Mouse (Mus musculus): ENCODE results near the gene Plxnc1. TPM values are rescaled to one million over a fixed set of nuclear protein-coding genes. Genes with fewer than 3 reads are reported as not detected.

Gene Plxnc1
- total RNA-seq, 2 experiments from 2014 or later: 0.61 to 0.75 TPM

DNA sequence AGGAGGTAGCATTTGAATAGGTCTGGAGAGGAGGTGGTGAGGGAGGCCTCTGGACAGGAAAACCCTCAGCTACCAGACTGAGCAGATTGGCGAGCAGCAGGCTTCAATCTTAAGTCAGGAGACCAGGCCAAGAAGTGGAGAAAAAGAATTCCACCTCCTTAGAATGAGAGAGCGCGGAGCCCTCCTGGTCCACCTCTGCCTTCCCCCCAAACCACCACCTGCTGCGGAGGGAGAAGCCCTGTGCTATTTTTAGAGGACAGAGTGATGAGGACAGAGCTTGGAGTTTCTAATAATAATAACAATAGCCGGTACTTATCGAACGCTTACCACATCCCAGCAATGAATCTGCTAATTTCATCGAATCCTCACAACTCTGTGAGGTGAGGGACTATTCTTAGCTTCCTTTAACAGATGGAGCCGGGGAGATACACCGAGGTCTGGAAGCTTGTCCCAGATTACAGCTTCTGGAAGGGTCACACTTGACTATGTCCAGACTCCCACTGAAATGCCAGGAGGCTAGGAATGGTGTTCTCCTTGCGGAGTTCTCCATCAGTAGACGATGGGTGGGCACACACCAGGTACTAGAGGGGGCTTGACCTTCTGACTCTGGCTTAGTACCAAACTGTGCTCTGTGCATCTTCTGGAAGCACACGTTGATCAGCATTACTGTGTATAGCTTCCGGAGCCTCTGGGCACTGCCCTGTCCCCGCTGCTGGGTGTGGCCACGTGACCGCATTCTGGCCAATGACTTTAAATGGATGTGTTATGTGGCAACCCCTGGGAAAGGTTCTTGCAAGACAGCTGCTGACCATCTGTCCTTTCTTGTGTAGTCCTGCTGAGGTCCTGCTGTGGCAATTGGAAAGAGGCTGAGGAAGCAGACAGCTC lies 125.6 kb downstream of the Plxnc1 start:
- no peak for DNase-seq

DNA sequence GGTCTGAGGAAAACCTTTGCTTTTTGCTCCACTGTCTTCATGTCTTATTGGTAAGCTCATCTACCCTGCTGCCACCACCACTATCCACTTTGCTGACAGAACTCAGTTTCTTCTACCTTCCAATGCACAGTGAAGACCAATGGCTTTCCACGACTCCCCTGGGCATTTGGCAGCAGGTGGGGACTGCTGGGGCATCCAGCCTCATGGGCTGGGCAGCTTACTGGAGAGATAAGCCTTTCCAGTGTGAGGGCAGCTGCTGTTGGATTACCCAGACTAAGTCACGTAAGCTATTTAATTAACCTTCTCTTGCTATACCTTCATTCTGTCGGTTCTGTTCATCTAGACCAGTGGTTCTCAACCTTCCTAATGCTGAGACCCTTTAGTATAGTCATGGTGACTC lies 126.5 kb downstream of the Plxnc1 start:
- DNase-seq: no peak

DNA sequence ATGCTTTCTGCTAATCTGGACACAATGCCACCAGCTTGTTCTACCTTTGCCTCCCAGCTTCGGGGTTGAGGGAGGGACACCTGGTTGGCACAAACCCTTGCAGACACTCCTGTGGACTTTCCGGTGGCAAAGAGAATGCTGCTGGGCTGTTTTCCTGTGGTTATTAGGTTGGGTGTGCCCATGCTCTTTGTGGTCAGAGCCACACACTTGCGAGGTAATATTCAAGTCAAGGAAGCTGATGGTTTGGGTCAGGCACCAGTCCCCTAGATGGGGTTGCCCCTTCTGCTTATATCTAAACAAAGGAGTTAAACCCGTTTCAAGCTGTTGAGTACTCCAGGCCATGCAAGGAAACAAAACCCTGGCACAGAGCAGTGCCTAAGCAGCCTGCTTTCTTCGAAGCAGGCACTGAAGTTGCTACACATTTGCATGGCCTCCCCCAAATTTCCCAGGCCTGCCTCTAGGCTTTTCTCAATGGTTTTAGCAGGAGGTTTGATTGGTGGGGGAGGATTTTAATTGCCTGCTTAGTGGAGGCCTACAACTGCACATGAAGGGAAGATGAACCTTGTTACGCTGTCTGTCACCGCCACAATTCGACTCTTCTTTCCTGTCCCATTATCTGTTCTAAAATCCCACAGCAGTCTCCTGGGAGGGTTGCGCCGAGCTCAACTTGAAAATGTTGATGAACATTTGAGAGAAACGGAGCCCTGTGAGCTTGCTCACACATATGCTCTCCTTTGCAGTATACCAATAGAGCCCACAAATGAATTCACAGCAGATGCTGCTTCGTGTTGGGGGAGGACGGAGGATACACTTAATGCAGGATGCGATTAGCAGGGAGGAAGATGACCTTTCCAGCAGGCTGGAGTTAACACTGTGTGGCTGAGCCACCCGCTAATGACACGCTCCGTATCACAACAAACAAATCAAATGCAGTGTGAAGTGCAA lies 132.5 kb downstream of the Plxnc1 start:
- DNase-seq: no peak

DNA sequence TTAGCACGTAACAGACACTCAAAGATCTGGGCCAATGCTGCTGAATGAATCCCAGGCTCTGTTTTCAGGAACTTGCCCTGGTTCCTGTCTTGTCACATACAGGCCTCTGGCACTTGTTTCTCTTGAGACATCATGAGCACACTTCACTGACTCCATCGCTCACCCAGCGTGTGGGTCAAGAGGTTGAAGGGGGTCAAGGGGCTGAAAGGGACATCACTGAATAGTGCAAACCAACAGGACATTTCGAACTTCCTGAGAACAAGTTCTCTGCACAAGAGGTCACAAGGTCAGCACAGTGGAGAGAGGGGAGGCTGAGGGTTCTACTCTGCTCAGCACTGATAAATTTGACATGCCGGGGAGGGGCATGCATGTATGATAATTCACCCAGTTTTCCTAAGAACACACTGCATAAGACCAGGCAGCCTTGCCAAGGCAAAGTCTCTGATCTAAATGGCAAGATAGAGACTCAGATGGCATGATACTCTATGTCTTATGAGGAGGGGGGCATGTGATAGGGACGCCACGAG lies 134.6 kb downstream of the Plxnc1 start:
- no peak for DNase-seq

DNA sequence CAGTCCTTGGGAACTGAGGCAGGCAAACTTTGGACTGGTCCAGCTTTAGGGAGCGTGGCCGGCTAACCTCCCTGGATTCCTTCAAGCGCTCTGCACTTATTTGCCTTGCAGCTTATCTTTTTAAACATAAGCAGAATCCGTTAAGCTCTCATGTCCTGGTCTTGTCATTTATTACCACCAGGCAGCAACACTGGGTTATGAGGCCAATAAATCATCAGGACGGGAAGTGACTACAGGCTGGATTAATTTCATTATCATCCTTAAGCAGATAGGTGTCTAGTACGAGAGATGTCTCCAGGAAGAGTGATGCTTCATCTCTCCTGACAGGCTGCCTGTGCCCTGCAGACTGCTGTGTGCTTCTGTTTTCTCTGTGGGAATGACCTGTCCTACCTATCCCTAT lies 136.4 kb downstream of the Plxnc1 start:
- no peak for DNase-seq

DNA sequence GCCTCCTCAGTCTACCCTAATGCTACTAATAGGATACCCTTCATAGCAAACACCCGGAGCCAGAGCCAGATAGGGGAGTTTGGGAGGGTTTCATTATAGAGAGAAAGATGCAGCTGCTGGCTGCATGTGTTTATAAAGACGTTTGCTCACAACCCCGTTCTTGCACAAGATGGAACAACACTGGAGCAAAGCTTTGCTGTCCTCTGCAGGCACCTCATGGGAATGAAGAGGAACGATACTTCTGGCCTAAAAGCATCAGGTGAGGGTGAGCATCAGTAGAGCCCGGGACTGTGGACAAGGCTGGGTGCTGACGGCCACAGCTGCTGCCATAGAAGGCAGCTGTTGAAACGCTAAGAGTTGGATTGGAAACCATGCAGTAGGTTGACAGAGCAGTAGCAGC lies 137.3 kb downstream of the Plxnc1 start:
- no peak for DNase-seq

DNA sequence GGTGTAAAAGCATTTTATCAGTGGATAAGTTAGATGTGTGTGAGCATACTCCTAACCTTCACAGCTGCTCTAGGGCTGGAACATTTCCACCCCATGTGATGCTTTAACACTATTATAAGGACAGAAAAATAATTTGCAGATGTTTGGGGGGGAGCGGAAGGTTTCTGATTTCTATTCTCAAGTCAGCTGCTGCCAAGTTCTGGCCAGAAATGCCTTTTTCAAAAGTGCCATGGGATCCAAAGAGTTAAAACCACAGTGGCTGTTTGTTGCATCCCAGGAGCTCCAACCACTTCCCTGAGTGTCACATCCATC lies 139.8 kb downstream of the Plxnc1 start:
- no peak for DNase-seq

DNA sequence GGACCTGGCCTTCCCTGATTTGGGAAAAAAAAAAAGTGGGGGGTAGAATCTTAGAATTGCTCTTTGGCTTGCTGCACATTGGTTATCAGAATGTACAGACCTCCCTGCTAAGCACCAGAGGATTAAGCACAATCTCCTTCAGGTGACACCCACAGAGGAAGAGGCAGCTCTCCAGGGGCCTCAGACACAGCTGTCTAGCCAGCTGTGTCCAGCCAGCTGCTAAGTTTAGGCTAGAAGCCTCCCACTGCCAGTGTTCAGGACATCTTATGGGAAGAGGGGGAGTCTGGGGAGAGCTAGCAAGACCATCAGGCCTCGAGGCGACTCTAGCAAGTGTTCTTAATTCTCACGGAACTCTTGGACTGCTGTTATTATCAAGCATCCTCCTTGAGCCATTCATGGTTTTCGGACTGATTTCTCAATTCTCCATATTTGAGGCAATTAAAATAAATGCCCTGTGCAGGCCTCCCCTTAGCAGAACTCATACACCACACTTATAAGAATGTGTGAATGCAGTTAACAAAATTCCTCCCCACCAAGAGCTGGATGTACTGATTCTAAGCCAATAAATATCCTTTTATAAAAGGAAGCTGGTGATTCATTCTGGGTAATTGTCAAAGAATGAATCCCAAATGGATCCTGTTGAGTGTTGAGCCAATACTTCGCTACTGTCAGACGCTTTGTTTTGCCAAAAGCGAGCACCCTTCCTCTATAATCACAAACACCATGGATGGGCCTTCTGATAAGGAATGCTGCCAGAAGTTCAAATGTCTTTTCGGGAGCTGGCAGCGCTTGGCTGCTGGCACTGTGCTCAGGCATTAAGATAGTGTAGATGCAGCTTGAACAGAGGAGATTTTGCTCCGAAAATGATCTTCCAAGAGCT lies 140.4 kb downstream of the Plxnc1 start:
- peak; percentile 17 for DNase-seq

DNA sequence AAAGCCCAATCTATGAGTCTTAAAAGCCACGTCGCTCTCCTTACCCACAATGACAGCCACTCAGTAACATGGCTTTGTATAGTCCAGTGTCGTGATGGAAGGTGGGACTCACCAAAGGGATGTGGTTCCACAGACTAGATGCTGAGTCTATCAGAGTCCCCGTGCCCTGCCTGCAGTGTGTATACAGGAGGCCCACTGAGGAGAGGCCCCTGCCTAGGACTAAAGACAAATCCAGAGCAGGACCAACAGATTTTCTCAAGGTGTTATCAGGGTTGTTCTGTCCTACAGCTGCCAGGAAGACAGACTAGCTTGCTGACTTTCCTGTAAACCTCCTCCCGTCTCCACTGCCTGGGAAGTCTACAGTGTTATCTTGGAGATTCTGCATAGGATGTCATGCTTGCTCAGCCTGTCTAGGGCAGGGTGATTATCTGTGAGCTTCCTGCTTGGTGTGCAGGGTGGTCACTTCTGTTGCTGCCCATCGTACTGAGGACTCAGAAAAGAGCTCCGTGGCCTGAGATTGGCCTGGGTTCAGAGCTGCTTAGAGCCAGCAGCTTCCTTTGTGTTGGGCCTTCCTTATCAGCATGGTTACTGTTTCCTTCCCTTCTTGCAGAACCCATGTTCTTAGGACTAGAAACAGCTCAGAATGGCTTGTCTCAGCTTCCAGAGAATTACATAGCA lies 143.8 kb downstream of the Plxnc1 start:
- DNase-seq: no peak

DNA sequence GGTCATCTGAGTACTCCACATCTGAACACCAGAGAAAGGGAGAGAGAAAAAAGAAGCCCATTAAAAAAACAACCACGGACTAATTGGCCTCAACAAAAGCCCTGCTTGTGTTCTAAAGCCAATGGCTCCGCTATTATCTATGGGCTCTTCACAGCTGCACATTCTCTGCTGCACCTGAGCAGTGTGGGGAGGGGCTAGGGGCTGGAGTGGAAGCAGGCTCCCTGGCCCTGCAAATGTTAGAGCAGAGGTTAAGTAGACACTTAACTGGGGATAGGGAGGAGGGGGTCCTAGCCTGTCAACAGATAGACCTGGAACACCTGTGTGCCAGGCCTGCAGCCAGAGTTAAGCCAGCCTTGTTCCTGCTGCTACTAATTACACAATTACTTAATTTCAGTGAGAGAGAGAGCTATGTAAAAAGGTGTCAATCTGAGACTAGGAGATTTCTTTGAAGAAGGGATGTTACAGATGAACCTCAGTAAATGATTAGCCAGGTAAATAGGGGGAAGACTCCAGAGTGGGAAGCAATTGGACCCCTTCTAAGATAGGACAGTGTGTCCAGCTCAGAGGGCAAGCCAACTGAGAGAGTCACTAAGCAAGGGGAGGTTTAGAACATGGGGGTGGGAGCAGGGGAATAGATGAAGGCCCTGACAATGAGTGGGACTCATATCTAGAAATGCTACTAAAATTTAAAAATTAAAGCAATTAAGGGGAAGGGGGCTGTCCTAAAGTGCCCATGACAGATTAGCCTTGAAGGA lies 145.0 kb downstream of the Plxnc1 start:
- no peak for DNase-seq

DNA sequence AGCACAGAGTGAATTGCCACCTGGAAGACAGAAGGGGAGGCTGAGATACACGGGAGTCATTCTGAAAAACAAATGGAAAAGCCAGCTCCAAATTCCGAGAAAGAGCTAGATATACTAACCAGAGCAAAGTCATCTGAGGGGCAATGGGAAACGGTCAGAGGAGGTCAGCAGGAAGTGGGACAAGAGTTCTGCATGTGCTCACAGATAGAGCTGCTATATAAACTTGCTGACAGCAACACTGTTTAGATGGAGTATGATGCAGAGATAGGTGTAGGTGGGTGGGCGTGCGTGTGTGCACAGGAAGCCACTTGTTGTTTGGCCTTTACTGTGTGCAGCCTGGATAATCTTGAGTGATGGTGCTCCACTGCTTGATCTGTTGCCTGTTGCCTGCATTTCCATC lies 146.5 kb downstream of the Plxnc1 start:
- DNase-seq: no peak

DNA sequence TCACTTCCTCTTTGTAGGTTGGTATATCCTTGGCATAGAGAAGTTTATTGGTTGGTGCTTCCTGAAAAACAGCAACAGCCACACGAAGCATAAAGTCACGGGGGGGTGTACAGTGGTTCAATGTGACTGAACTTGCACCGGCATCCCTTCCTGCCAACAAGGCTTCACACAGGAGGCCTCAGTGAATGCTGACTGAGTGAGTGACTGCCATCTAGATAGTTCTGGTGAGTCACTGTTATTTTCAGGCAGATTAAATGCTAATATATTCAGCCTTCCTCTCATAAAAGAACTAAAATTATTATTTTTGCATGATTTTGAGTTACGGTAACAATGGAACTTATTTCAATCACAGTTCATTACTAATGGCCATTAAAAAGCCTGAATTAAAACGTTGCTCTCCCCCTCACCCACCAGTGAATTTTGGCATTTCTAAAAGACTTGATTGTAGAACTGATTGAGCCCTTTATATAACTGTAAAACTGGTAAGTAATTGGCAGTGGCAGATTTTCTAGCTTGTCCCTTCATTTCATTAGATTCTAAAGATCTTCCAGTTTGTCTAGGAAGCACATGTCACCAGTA lies 149.9 kb downstream of the Plxnc1 start:
- DNase-seq: no peak

DNA sequence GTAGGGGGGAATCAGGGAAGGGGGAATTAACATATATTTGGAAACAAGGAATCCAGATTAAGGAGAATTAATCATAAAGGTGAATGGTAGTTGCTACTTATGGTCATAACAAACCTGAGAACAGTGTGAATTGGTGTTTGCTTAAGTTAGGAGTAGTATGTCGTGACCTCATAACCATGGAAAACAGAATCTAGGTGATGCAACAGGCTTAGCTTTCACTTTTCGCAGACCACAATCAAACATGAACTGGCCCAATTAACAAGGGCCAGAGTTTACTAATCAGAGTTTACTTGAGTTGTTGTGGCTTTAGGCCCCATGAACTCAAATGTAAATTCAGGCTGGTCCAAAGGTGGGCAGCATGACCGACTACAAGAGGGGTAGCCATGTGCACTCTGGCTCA lies 150.7 kb downstream of the Plxnc1 start:
- DNase-seq: no peak

DNA sequence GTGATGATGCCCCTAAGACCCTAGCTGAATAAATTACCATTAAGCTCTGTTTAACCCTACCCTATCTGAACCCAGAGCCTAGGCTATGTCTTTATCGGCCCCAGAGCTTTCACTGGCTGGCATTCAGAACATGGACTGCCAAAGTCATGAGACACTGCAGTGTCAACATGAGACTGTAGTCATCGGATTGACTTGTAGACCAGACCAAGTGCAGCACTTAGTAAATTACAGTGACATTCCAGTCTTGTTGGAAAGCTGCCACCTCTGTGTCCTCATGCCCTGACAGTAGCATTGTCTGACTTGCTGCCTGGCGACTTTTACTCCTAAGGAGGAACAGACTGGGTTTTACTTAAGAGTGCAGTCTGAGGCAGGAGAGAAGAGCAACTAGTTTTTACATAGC lies 155.4 kb downstream of the Plxnc1 start:
- DNase-seq: no peak

DNA sequence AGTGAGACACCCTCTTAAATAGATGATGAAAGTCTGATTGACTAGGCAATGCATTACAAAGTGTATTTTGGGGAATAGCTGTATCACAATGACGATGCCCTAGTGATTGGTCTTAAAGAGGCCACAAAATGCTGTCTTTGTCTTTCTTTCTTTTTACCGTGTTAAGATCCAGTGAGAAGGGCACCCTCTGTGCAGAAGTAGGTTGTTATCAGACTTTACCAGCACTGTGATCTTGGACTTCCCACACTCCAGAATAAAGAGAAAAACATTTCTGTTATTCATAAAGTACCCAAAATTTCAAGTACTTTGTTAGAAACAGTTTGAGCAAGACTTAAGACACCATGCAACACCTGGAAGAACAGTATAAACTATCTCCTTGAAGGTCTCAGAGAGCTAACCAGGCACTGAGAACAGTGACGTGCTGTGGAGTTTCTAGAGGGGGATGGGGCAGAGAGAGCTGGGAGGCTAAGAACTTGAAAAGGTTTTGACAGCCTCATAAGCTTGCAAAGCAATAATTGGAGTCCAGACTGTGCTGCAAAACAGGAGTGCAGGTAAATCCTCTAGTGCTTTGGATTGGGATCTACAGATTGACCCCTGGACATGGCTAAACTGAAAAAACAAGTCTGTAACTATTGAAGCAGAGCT lies 163.9 kb downstream of the Plxnc1 start:
- DNase-seq: no peak

DNA sequence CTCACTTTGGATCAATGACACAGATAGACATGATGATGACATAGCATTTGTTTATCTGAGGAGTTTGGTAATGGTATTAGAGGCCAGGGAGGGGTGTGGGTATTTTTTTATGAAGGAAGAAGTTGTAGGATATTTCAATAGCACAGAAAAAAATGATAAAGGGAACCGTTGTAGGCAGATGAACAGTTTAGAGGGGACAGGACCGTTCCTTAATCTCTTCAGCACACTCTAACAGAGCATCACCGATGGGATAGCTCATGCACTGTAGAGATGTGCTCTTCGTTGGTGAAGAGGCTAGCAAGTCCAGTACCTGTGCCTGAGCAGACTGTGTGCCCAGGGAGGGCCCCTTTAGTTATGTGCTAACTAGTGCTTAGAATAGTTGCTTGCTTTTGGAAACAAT lies 165.3 kb downstream of the Plxnc1 start:
- no peak for DNase-seq

DNA sequence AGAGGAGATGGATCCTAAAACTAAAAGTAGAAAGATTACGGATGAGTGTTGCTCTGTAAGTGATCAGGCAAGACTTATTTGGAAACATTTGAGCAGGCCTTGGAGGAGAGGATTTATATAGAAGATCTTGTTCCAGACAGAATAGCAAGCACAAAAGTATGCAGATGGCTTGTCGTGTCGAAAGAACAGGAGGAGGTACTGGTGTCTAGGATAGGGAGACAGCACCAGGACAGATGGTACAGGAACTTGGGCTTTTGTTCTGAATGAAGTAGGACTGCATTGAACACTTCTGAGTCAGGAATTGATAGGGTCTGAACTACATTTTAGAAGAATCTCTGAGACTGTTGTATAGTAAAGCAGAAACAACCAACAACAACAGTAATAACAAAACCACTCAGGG lies 167.1 kb downstream of the Plxnc1 start:
- DNase-seq: no peak

DNA sequence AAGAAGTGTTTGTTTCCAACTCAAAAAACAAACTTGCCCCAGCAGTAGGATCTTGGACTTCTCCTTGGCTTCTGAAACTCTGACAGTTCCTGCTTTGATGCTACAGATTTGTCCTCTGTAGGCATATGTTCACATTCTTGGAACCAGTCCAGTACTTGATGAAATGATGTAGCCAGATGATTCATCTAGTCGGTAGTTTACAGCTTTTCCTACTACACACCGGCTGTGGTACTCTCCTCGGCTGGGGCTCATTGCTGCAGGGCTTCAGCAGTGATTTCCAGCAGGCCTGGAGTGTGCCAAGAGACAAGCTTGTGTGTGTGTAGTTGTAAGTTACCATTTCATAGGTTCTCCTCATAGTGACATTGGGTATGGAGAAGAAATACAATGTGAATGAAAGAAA lies 173.1 kb downstream of the Plxnc1 start:
- DNase-seq: no peak

DNA sequence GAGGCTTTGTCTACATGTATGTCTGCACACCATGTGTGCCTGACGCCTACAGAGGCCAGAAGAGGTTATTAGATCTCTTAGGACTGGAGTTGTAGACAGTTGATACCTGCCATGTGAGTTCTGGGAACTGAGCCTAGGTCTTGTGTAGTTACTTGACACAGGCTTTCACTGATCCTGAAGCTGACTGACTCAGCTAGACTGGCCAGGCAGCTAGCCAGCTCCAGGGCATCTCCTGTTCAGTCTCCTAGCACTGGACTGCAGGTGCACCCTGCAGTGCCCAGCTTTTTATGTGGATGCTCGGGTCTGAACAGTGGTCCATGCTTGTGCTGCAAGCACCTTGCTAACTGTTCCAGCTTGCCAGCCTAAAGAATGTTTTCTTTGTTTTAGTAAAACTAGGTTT lies 197.6 kb downstream of the Plxnc1 start:
- DNase-seq: peak; percentile 64

DNA sequence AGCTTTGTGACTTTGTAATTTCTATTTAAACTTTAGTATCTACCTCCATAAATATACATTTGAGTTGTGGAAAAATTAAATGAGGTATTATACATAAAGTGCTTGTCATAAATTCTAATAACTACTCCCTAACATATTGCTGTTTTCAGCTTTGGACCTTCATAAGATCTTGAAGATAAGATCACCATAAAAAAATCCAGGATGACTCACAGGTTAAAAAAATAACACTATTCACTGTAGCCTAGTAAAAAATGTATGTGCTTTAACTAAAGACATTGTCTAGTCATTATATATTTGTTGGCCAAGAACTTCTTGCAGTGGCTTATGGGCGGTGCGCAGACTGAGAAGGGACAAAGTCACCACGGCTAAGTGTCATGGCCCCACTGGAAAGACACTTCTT lies 203.2 kb downstream of the Plxnc1 start:
- DNase-seq: no peak

Measured in gastrocnemius, postnatal 25 days (tissue).